Mouse (Mus musculus): ENCODE measurements at regions not wholly inside any gene's neighbourhood (a gene's known extent, or its start where the extent isn't known, plus 50 kb on each side); places are given as distances from the start of the nearest gene placed in this dataset.

DNA sequence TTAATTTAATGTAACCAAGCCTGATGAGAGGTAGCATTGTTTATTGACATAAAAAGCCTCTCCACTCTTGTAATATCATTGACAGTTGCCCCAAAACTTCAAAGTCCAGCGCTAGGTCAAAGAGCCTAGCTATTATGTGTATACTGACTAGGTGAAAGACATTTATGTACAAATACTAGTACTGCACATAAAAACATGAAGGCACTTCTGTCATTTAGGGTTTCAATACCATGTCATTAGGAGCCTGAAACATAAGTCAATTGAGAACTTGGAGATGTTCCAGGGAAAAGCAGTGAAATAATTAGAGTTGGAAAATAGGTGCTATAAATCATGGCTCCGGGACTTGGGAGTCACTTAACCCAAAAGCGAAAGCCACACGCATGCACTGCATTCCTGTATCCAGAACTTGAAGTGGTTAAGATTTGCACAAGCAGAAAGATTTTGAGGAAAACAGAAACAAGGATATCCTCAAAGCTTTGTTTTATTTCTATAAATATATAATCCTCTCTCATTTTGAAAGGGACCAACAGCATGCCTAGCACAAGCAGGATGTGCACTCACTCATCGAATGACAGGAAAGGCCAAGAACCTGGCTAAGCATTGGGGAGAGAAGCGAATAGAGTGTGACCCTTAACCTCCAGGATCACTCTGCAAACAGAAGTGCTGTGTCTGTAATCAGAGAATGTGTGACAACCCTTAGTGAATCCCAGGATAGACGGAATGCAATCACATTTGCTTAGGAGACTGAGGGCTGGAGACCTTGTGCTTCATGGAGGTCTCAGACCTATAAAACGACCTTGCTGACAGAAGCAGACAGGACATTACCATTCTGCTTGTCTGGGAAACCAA, 176.3 kb upstream of the Crim1 start:
- DNase-seq (ENCODE audit: low read depth, low spot score) = no peak

DNA sequence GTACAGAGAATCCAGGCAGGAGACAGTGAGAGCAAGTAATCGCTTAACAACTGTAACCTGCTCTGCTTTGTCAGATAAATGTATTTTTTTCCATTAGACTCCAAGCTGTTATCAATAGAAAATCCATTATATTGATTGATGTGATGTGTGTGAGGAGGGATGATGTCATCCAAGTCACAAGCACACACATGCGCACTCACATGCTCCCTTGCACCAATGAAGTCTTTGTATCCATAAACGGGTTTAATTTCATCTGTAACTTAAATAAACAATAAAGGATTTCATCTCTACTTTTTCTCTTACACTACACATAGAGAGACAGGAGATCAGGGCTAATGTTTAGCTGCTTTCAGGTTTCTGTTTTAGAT, 175.7 kb upstream of the Crim1 start:
- DNase-seq (ENCODE audit: low read depth, low spot score) = no peak

DNA sequence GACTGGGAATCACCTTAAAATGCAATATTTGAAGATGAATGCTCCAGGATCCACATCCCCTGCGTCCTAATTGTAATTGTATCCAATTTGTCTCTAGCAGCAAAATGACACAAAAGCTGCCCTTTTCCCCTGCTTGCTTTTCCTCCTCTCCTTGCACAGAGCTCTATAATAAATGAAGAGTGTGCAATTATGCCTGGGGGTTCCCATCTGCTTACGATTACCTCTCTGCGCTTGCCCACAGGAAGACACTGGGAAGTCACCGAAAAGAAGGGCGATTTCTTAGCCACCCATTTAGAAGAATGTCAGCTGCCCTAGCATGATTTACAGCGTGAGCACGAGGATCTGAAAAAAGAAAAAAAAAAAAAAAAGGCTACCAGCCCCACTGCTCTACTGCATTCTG, 174.8 kb upstream of the Crim1 start:
- DNase-seq (ENCODE audit: low read depth, low spot score) = no peak

DNA sequence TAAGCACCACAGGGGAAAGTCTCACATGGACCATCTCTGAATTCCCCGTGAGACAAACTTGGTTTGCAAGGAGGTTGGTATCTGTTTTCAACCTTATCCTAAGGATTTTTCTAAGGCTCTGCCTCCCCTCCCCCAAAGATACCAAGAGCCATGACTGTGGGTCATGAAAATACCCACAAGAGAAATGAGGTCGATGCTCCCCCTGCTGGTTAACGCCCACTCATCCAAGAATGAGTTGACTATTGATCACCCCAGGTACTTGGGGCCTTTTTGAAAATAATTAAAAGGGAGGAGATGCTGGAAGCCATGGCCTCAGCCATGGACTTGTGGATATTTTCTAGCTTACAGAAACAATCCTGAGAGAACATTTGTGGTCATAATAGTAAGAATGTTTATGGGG, 164.4 kb upstream of the Crim1 start:
- no peak for DNase-seq (ENCODE audit: low read depth, low spot score)

DNA sequence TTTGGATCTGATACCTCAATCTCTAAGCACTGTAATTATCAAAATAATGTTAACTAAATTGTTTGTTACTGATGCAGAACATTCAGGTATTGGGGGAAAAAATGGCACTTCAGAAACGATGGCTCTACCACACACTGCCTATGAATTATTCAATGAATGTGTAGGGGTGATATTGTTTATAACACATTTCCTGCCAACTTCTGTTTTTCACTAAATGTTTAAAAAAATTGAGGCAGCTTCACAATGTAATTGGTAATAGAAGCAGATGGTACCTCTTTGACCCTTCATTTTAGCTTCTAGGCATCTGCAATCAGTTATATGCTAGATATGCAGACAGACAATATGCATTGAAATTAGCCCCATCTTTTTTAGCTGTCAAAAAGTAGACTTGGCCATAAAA, 159.7 kb upstream of the Crim1 start:
- no peak for DNase-seq (ENCODE audit: low read depth, low spot score)

GRCm38 (mm10) chr17:78041204-78041603, 158.8 kb upstream of the Crim1 start:
- peak; percentile 48 for DNase-seq (ENCODE audit: low read depth, low spot score)

DNA sequence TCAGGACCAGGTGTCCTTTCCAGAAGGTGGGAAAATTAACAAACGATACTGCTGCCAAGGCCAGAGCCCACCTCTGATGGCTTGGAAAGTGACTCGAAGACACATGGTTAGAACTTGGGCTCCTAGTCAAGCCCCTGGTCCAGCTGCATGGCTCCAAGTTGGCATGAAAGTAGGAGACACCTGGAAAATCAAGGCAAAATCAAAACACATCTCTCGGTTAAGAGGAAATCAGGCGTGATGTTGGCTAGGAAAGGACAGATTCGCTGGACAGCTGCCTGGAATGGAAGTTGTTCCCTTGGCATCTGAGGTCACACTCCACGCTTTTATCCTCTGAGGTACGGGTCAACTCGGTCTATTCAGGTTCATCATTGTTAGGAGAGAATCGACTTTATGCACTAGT, 150.3 kb upstream of the Crim1 start:
- DNase-seq (ENCODE audit: low read depth, low spot score) = no peak

GRCm38 (mm10) chr17:78050203-78050602, 149.8 kb upstream of the Crim1 start:
- peak; percentile 4 for DNase-seq (ENCODE audit: low read depth, low spot score)

- DNase-seq (ENCODE audit: low read depth, low spot score) = no peak
Observed at GRCm38 (mm10) chr17:78075892-78076291, 124.2 kb upstream of the Crim1 start.

- no peak for DNase-seq (ENCODE audit: low read depth, low spot score)
Observed at GRCm38 (mm10) chr17:78078381-78078780, 121.7 kb upstream of the Crim1 start.

- DNase-seq (ENCODE audit: low read depth, low spot score) = no peak
Observed at GRCm38 (mm10) chr17:78084419-78084818, 115.6 kb upstream of the Crim1 start.

GRCm38 (mm10) chr17:78086963-78087362, 113.1 kb upstream of the Crim1 start:
- DNase-seq (ENCODE audit: low read depth, low spot score) = no peak

DNA sequence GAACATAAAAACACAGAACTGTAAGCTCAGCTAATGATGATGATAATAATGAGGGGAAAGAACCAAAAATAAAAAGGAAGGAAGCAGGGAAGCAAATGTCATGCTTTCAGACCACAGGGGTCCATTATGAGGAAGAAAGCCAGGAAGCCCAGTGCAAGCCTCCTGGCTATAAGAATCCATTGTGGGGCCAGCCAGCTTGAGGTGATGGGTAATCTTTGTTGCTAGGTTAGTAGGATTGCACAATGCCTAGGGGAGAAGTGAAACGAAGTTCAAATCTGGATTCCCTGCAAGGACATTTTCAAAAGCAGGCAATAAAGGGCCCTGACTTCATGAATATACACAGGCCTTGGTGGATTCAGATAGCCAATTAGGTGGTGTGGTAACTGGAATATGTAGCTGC, 102.3 kb upstream of the Crim1 start:
- no peak for DNase-seq (ENCODE audit: low read depth, low spot score)

- DNase-seq (ENCODE audit: low read depth, low spot score) = no peak
Observed at GRCm38 (mm10) chr17:78108793-78109192, 91.3 kb upstream of the Crim1 start.

DNA sequence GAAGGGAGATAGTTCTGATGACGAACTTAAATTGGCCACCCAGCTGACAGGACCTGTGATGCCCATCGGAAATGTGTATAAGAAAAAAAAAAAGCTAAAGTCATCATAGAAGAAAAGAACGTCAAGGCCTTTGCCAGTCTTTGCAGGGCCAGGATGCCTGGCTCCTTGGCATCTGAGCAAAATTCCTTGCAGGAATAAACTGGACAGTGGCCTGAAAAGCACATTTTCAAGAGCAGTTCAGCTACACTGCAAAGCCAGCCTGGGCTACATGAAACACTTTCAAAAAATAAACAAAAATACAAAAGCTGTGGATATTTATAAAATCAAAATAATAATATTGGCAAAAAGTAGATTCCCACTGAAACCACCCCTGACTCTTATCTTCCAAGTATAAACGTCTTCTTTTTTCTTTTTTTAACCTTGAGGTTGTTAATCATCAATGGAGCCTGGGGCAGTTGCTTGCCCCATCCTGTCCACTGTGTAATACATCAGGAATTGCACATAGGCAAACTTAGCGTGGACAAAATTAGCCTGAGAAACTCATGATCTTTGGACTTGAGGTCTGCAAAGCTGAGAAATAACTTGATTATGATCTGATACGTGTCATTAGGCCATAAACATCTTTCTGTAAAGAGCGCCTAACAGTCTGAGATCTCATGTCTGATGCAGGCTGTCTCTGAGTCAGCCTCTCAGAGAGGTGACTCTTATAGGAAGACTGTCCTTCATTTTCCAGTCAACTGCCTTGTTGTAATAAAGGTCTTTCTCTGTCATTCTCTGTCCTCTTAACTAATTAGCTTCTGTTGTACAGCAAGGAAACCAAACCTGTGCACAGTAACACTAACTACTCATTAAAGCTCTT, 90.5 kb upstream of the Crim1 start:
- DNase-seq (ENCODE audit: low read depth, low spot score) = no peak

DNA sequence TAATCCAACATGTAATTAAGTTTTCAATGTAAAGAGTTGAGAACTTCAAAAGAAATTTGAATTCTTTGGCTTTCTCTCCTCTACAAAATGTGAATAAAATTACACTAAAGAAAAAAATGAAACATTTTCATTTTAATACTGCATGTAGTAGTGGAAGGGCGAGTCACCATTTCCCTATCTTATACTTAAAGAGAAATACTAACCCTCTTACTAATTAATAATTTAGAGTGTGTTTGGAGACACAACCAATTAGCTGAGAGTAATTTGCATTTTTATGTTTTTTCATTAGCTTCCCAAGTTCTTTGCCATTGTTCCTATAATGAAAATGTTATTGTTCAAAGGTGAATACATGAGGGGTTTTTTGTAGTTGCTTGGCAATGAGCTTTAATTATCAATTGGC, 67.9 kb upstream of the Crim1 start:
- no peak for DNase-seq (ENCODE audit: low read depth, low spot score)

- DNase-seq (ENCODE audit: low read depth, low spot score) = no peak
Observed at GRCm38 (mm10) chr17:78137986-78138385, 62.1 kb upstream of the Crim1 start.

GRCm38 (mm10) chr17:78140660-78141059, 59.4 kb upstream of the Crim1 start:
- no peak for DNase-seq (ENCODE audit: low read depth, low spot score)

DNA sequence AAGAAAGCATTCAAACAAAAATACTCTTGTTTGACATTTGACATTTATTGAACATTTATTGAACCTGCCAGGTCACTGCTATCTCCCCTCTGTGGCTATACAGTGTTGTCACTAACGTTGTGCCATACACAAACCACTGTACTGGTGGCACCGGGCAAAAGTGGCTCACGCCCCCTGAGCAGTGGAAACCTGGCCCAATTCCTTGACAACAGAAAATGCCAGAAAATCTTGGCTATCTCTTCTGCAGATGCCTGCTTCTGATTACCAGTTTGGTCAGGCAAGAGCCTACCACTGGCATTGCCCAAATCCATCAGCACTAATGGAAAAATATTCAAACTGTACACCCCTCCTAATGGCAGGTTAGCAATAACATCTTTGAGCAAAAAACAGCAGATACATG, 58.9 kb upstream of the Crim1 start:
- DNase-seq (ENCODE audit: low read depth, low spot score) = no peak

DNA sequence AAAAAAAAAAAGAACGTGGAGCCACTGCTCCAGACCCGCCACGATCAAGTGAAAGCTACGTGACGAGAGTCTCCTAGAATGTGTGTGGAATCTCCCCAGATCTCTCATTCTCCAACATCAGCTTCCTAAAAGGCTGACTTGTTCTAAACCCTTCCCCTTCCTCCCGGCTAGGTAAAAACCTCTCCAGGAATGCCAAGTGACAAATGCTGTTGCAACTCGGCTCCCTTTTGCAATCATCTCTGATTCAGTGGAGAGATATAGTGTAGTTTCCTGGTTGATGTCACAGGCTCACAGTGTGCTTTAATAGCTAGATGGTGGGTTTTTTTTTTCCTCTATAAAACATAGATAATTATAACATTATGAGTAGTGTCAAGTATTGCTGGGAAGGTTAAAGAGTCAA, 57.6 kb upstream of the Crim1 start:
- no peak for DNase-seq (ENCODE audit: low read depth, low spot score)

GRCm38 (mm10) chr17:78145335-78145734, 54.7 kb upstream of the Crim1 start:
- no peak for DNase-seq (ENCODE audit: low read depth, low spot score)

Measured in ES-CJ7 (cell line).